Comparison of ENCODE assay signal across 24 mouse cellular contexts in genomic region chr5:130329889-130330288, GRCm38 (mm10). TPM values are rescaled to one million over a fixed set of nuclear protein-coding genes. Genes with fewer than 3 reads are reported as not detected.
"Had no signal": no experiment of that assay in that cellular context is flagged by ENCODE, and none has a peak within 500 bp of the region (broad histone marks: within the 10 kb centered on the region; RNA-seq: fewer than 3 reads in every experiment).

No protein-coding gene starts in this region.

- DNase-seq: kidney, adult 18-20 months; kidney, adult 9 months; kidney, postnatal 14 days; kidney, postnatal 4 days; lung, adult 18-20 months; lung, postnatal 10 days; lung, postnatal 36 days; right cerebral cortex, adult 18-20 months; right cerebral cortex, postnatal 25 days; spleen, adult 18-20 months; thymus, adult 18-20 months; thymus, postnatal 36 days had no signal

- H3K4me2 ChIP-seq: liver, embryonic 15.5 days; lung, embryonic 15.5 days; midbrain, embryonic 13.5 days; neural tube, embryonic 12.5 days; neural tube, embryonic 15.5 days had no signal

- H3K27me3 ChIP-seq: liver, embryonic 15.5 days; lung, embryonic 15.5 days; midbrain, embryonic 13.5 days; neural tube, embryonic 12.5 days; neural tube, embryonic 15.5 days had no signal

- H3K27ac ChIP-seq: liver, embryonic 15.5 days; lung, embryonic 15.5 days; midbrain, embryonic 13.5 days; neural tube, embryonic 12.5 days; neural tube, embryonic 15.5 days had no signal

- H3K4me1 ChIP-seq: liver, embryonic 15.5 days; neural tube, embryonic 12.5 days had no signal

- H3K9ac ChIP-seq: liver, embryonic 15.5 days; lung, embryonic 15.5 days; midbrain, embryonic 13.5 days; neural tube, embryonic 12.5 days; neural tube, embryonic 15.5 days had no signal

- H3K9me3 ChIP-seq: liver, embryonic 15.5 days; midbrain, embryonic 13.5 days; neural tube, embryonic 12.5 days; neural tube, embryonic 15.5 days had no signal

- ATAC-seq: midbrain, embryonic 13.5 days had no signal

- H3K4me3 ChIP-seq: liver, embryonic 15.5 days; lung, embryonic 15.5 days; midbrain, embryonic 13.5 days; neural tube, embryonic 12.5 days; neural tube, embryonic 15.5 days had no signal

RNA-seq across cellular contexts. Expression of gene Caln1, which starts 39.4 kb away (rescaled TPM):
- polyA plus RNA-seq: liver, embryonic 15.5 days had no signal

RNA-seq across cellular contexts. Expression of gene A330070K13Rik, which starts 54.5 kb away (rescaled TPM):
- total RNA-seq: left cerebral cortex, postnatal 10 days; liver, adult 2 months; midbrain, postnatal 0 days had no signal
- polyA plus RNA-seq: kidney, embryonic 16.5 days; limb, embryonic 11.5 days; liver, adult 2 months; liver, embryonic 15.5 days; lung, embryonic 15.5 days; midbrain, embryonic 13.5 days; neural tube, embryonic 12.5 days; stomach, embryonic 16.5 days; urinary bladder, adult 2 months had no signal
